Mouse (Mus musculus) embryo, embryonic 9.5 days (tissue): ENCODE results near the gene Col4a1.

Source experiments
- DNase-seq: peaks from one replicate; pipeline ENCODE4 v3.0.0-alpha.2; 2017; ENCODE audit errors: extremely low spot score

Gene Col4a1

GRCm38 (mm10) chr8:11312349-11313175 is at the start of gene Col4a1, which contains the start of gene Col4a2:
Col4a1 (minus strand) TSS chr8:11312826.
Col4a2 (plus strand) TSS chr8:11312805.
- DNase-seq, result peak; percentile 83

DNA sequence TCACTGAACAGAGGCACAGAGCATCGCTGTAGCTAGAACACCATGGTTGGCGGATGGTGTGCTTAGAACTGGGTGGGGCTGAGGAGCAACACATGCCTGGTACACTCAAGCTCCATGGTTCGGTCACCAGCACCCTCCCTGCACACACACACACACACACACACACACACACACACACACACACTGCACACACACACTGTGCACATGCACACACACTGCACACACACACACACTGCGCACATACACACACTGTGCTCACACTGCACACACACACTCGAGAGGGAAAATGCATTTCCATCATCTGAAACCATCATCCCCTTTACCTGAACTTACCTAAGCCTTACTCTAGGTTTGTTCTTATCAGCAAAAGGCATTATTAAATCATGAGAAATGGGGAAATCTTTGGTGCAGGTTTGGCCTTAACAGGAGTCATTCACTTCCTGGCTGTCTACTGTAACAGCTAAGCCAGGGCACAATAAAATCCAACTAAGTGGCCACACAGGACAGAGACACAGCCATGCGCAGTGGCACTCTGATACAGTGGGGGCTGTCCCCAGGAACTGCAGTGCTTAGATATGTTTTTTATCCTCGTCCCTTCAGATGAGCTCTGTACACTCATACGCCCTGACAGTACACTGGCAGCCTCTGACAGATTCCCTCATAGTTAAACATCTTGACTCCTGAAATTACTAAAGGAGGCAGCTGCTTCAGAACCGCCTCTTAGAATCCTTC is 49.1 kb upstream of the Col4a1 start:
- DNase-seq, result no peak

- no peak for DNase-seq
These were observed 47.2 kb upstream of the Col4a1 start for GRCm38 (mm10) chr8:11359846-11360245.

DNA sequence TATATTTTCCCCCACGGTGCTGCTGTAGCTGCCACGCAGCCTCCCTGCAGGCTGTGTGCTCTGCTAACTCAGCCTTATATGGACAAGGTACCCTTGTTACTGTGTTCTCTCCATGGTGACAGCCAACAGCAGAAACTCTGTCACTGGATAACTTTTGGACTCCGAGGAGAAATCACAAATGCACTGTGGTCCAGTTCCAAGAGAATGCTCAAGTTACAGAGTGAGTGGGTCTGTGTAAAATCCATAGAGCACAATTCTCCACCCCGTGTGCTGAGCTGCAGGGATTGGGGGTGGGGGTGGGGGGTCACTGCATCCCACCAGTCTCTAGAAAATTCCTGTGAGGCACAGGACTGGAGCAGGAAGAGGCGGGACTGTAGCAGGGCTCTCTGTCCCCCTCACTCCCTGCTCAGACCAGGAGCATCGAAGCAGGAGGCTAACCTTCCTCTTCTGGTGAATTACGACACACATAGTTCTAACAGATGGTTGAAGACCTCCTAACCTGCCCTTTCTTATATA is 45.4 kb upstream of the Col4a1 start:
- DNase-seq, result no peak

DNA sequence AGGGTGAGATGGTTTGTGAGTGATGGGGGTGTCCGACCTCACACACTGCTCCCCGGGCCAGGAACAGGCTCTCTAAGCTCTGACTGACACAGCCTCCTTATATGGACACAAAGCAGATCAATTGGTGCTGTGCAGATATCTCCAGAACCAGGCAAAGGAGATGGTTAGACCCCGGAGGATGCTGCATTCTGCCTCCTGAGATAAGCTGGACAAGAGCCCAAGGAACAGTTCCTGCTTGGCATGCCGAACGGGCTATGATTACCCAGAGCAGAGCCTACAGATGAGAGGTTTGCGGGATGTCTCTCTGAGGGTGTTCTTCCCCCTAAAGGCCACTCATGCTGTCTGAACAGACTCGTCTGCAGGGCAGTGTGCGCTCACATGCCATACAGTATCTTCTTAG is 44.1 kb upstream of the Col4a1 start:
- DNase-seq, result no peak

- no peak for DNase-seq
These were observed 43.3 kb upstream of the Col4a1 start for GRCm38 (mm10) chr8:11355900-11356299.

GRCm38 (mm10) chr8:11354800-11355451 is 42.3 kb upstream of the Col4a1 start:
- no peak for DNase-seq

DNA sequence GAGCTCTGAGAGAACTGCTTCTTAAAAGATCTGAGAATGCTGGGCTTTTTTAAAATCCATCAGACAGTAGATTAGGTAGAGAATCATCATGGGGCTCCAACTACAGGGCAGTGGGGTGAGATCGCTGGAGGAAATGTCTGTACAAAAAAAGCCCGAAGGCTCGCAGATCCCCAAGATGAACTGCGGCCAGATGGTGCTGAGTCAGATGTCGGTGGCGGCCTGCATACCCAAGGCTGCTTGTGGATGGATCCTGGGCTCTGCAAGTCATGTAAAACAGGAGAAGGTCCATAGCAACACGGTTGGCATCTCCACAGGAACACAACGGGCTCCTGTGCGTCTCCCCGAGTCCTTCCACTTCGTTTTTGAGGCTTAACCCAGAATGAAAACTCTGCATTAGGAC is 39.9 kb upstream of the Col4a1 start:
- DNase-seq, result no peak

DNA sequence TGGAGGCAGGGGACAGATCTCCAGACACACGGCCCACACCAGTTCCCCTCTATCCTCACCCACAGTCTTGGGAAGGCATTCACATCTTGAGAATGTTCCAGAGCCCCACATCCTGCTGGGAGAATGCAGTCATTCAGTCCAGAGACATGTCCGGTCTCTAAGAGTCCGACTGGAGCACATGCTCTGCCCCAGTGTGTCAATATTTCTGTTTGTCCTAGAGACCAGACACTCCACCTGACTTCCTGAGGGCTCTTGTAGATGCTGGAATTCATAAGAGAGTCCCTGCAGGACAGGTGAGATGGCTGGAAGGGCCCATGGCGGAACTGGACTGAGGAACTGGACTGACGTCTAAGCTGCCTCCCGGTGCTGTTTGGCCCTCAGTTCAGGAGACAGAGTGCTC is 38.7 kb upstream of the Col4a1 start:
- DNase-seq, result no peak

GRCm38 (mm10) chr8:11348622-11349021 is 36.0 kb upstream of the Col4a1 start:
- DNase-seq, result no peak

- no peak for DNase-seq
These were observed 35.1 kb upstream of the Col4a1 start for GRCm38 (mm10) chr8:11347699-11348098.

- no peak for DNase-seq
These were observed 33.6 kb upstream of the Col4a1 start for GRCm38 (mm10) chr8:11346225-11346624.

DNA sequence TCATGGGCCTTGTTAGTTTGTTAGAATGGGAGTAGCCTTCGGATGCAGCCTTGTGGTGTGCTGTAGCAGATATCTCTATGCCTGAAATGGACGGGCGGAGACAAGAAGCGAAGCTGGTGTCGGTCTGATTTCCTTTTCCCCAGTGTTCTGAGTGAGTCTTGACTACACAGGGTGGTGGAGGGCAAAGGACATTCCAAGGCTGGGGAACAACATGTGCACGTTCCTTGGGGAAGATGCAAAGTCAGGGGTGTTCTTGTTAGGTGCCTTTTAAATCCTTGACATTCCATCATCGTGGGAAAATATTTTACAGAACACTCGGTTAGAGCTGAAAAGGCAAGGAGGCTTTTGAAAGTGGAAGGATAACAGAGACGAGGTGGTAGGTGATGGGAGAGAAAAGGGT is 31.8 kb upstream of the Col4a1 start:
- no peak for DNase-seq

DNA sequence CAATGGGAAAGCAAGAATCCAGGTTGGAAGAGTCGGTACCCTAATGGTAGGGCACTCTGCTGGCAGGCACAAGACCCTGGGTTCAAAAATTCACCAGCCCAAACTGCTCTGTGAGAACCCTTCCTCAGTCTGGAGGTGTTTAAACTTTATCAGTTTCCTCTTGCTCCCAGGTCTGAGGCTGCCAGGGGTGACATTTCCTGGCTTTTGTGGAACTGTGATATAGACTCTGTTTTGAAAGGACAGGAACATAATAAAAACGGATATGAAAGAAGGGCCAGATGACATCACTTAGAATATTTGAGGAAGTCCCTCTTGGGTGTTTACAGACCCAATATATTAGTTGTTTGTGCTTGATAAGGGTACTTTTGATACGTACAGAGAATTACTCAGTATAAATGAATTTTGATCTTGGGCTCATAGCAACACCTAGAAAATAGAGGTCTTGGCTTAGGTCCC is 28.5 kb upstream of the Col4a1 start:
- DNase-seq, result no peak

GRCm38 (mm10) chr8:11340310-11341110 is 27.9 kb upstream of the Col4a1 start:
- DNase-seq, result no peak

DNA sequence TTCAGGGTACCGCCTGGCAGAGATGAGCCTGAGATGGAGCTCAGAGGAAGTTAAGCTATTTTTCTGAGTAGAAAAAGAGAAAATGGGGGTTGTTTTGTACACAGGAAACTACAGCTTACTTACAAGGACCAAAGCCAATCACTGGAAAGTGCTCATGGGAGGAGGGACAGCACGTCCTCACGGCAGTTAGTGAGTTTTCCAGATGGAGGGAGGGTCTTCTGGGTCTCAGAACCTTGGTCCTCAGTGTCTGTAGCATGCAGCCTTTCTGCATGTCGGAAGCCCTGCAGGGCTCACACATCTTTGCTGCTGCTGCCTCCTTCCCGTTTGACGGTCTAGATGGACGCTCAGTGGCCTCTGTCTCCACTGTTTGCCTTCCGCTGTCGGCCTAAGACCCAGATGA is 25.9 kb upstream of the Col4a1 start:
- no peak for DNase-seq

DNA sequence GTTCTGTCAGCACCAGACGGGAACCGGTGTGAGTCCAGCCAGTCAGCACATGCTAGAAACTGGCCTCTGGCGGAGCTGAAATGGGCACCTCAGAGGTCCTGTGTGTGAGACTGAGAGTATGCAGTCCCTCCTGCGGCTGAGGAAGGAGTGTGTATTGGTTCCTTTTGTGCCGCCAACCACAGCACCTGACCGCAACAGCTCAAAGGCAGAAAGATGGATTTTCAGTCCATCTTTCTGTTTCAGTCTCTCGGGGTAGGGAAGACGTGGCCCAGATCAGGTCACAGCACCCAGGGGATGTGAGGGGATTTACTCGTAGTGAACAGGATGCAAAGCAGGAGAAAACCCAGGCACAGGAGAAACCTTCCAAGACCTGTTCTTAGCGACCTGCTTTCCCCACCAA is 25.0 kb upstream of the Col4a1 start:
- no peak for DNase-seq

DNA sequence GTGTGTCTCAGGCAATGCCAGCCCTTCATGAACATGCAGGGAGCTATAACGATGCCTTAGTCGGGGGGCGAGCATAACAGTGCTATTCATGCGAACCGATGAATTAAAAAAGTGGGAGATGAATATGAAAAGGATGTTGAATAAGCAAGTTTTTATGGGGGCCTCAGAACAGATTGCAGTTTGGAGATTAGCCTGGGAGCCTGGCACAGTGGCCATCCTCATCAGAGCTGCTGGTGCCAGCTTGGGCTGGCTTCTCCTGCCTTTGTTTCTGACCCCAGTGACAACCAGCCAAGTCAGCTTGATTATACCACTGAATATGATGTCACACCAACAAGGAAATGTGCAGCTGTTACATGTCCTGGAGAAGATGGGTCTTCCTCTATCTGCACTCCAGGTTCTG is 23.7 kb upstream of the Col4a1 start:
- no peak for DNase-seq

- DNase-seq, result no peak
These were observed 22.6 kb upstream of the Col4a1 start for GRCm38 (mm10) chr8:11335238-11335637.

DNA sequence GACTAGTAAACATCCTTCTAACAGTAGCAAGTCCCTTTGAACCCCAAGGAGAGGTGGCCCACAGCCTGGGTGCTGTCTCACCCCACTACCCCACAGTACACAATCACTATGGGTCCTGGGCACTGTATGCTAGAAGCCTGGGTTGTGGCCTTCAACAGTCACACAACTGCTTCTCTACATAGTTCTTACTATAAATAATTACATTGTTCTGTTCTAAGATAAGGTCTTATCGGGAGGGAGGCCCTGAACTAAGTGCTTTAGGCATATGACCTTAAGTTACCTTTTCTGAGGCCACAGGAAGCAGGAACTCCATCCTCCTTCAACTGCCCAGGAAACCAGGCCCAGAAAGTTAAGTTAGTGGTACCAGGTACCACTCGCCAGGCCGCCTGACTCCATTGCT is 21.9 kb upstream of the Col4a1 start:
- DNase-seq, result no peak

DNA sequence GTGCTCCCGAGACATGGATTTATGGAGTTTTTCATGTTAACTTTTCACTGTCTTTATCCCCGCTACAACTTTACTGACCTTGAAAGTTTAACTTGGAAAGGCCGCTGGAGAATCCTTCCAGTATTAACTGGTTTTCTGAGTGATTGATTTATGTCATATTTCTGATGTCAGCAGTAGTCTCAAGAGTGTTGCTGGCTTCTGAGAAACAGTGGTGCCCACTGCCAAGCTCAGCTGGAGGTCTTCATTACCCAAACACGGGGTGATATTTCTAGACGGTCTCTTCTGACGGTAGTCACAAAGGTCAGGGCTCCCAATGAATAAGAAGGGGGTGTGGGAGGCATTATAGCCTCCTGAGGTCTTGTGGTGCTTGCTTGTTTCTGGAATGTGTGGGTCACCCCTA is 21.1 kb upstream of the Col4a1 start:
- no peak for DNase-seq

- DNase-seq, result no peak
These were observed 18.9 kb upstream of the Col4a1 start for GRCm38 (mm10) chr8:11331561-11331960.
